39 mouse cellular contexts compared by ENCODE assay signal in genomic region chr14:7795961-7796360, GRCm38 (mm10). TPM values are rescaled to one million over a fixed set of nuclear protein-coding genes. Genes with fewer than 3 reads are reported as not detected.
"Had no signal": no experiment of that assay in that cellular context is flagged by ENCODE, and none has a peak within 500 bp of the region (broad histone marks: within the 10 kb centered on the region; RNA-seq: fewer than 3 reads in every experiment).

No protein-coding gene starts in this region.

- H3K4me3 ChIP-seq: embryonic facial prominence, embryonic 10.5 days; embryonic facial prominence, embryonic 12.5 days; embryonic facial prominence, embryonic 13.5 days; embryonic facial prominence, embryonic 15.5 days; erythroblast, embryonic 14.5 days; forebrain, embryonic 10.5 days; forebrain, embryonic 12.5 days; forebrain, embryonic 13.5 days; forebrain, embryonic 15.5 days; gastrocnemius, adult 2 months; heart, adult 2 months had no signal

- H3K36me3 ChIP-seq: embryonic facial prominence, embryonic 10.5 days; embryonic facial prominence, embryonic 12.5 days; embryonic facial prominence, embryonic 13.5 days; embryonic facial prominence, embryonic 15.5 days; forebrain, embryonic 10.5 days; forebrain, embryonic 12.5 days; forebrain, embryonic 15.5 days had no signal

- H3K27me3 ChIP-seq: embryonic facial prominence, embryonic 12.5 days; forebrain, embryonic 12.5 days; forebrain, embryonic 13.5 days; forebrain, embryonic 15.5 days had no signal

- H3K9ac ChIP-seq: embryonic facial prominence, embryonic 12.5 days; embryonic facial prominence, embryonic 13.5 days; embryonic facial prominence, embryonic 15.5 days; forebrain, embryonic 12.5 days; forebrain, embryonic 13.5 days; forebrain, embryonic 15.5 days; forebrain, postnatal 0 days had no signal

- H3K4me1 ChIP-seq: embryonic facial prominence, embryonic 12.5 days had no signal

- H3K4me2 ChIP-seq: embryonic facial prominence, embryonic 12.5 days; embryonic facial prominence, embryonic 13.5 days; embryonic facial prominence, embryonic 15.5 days; forebrain, embryonic 12.5 days; forebrain, embryonic 13.5 days; forebrain, embryonic 15.5 days had no signal

- H3K9me3 ChIP-seq: embryonic facial prominence, embryonic 12.5 days; embryonic facial prominence, embryonic 15.5 days; forebrain, embryonic 15.5 days had no signal

- ATAC-seq: forebrain, embryonic 13.5 days; forebrain, embryonic 14.5 days; forebrain, embryonic 15.5 days; forebrain, embryonic 16.5 days; forebrain, postnatal 0 days had no signal

- DNase-seq: cerebellum, adult 2 months; cerebellum, adult 8-10 months; cerebellum, adult 9-10 months; cerebellum, adult 9-11 months; cerebellum, postnatal 10 days; cerebellum, postnatal 14 days; cerebellum, postnatal 25 days; cerebellum, postnatal 36 days; embryo, embryonic 11 days; forebrain, postnatal 0 days; gastrocnemius, adult 2 months; gastrocnemius, postnatal 10 days; gastrocnemius, postnatal 14 days; gastrocnemius, postnatal 25 days; gastrocnemius, postnatal 36 days; heart, adult 18-20 months; heart, adult 2 months had no signal

- H3K27ac ChIP-seq: embryonic facial prominence, embryonic 10.5 days; embryonic facial prominence, embryonic 12.5 days; embryonic facial prominence, embryonic 13.5 days; embryonic facial prominence, embryonic 15.5 days; forebrain, embryonic 10.5 days; forebrain, embryonic 12.5 days; forebrain, embryonic 13.5 days; forebrain, embryonic 15.5 days; gastrocnemius, adult 2 months; heart, adult 2 months had no signal

RNA-seq across cellular contexts. Expression of gene Gm26661, which starts 4.6 kb away (rescaled TPM):
- total RNA-seq: common myeloid progenitor, adult 5-6 weeks; forebrain, postnatal 0 days; gastrocnemius, adult 18-20 months; gastrocnemius, adult 2 months; gastrocnemius, postnatal 10 days; gastrocnemius, postnatal 14 days; gastrocnemius, postnatal 25 days; gastrocnemius, postnatal 36 days; gastrocnemius, postnatal 4 days; granulocyte monocyte progenitor cell, adult 5-6 weeks; heart, adult 18-20 months; heart, adult 2 months; heart, adult 8-10 months had no signal
- polyA plus RNA-seq: cerebellum, adult 2 months; cortical plate, adult 2 months; embryonic facial prominence, embryonic 10.5 days; embryonic facial prominence, embryonic 11.5 days; embryonic facial prominence, embryonic 12.5 days; embryonic facial prominence, embryonic 13.5 days; embryonic facial prominence, embryonic 14.5 days; embryonic facial prominence, embryonic 15.5 days; erythroblast, embryonic 14.5 days; forebrain, embryonic 10.5 days; forebrain, embryonic 11.5 days; forebrain, embryonic 12.5 days; forebrain, embryonic 13.5 days; forebrain, embryonic 14.5 days; forebrain, embryonic 15.5 days; forebrain, embryonic 16.5 days; forebrain, postnatal 0 days; frontal cortex, adult 2 months; gonadal fat pad, adult 2 months; heart, adult 2 months had no signal
